Mouse (Mus musculus) forebrain, embryonic 14.5 days (tissue): Measurements from ENCODE around the gene Cfap97d2. TPM values are rescaled to one million over a fixed set of nuclear protein-coding genes. Genes with fewer than 3 reads are reported as not detected.
"Not testable (repeated sequence)": the region's sequence is repeated elsewhere in the genome, so short reads cannot be mapped to it uniquely, and the experiment has no call there.

Source experiments
- ATAC-seq: fragments of 200-750 bp; cut with Nextera tagmentation; 2 replicates; pipeline ENCODE4 v1.8.0; 2017; ENCODE audit warnings: mild to moderate bottlenecking, moderate library complexity
- DNase-seq: peaks from one replicate; pipeline ENCODE4 v3.0.0-alpha.2; 2015; ENCODE audit warnings: low spot score
- H3K27ac ChIP-seq: fragments of 300-500 bp; sonication (generic); 2 replicates; pipeline ENCODE4 v1.5.1; 2014; ENCODE audit warnings: low read depth, mild to moderate bottlenecking, control low read depth, low read length, moderate library complexity
- H3K27me3 ChIP-seq: fragments of 300-500 bp; sonication (generic); replicated peaks from 2 replicates; pipeline ENCODE4 v1.6.1; 2014; ENCODE audit warnings: low read length, control low read depth, mixed read lengths; ENCODE audit not compliant: control insufficient read depth, insufficient read depth
- H3K36me3 ChIP-seq: fragments of 300-500 bp; sonication (generic); 2 replicates; pipeline ENCODE4 v1.6.1; 2014; ENCODE audit warnings: low read length, control low read depth; ENCODE audit not compliant: control insufficient read depth, insufficient read depth
- H3K4me1 ChIP-seq: fragments of 300-500 bp; sonication (generic); 2 replicates; pipeline ENCODE4 v1.6.1; 2014; ENCODE audit warnings: antibody characterized with exemption, low read length, control low read depth; ENCODE audit not compliant: control insufficient read depth, insufficient read depth
- H3K4me2 ChIP-seq: fragments of 300-500 bp; sonication (generic); 2 replicates; pipeline ENCODE4 v1.6.1; 2014; ENCODE audit warnings: mild to moderate bottlenecking, control low read depth, low read length
- H3K4me3 ChIP-seq: fragments of 300-500 bp; sonication (generic); 2 replicates; pipeline ENCODE4 v1.5.1; 2014; ENCODE audit warnings: low read depth, low read length, control low read depth
- H3K9ac ChIP-seq: fragments of 300-500 bp; sonication (generic); 2 replicates; pipeline ENCODE4 v1.6.1; 2014; ENCODE audit warnings: mild to moderate bottlenecking, low read length, control low read depth, moderate library complexity
- H3K9me3 ChIP-seq: fragments of 300-500 bp; sonication (generic); replicated peaks from 2 replicates; pipeline ENCODE4 v1.6.1; 2016; ENCODE audit warnings: low read length, control low read depth, mixed read lengths; ENCODE audit not compliant: control insufficient read depth
- WGBS: fragments of 180-500 bp; shearing (Covaris S2); extraction: QIAGEN DNeasy Blood & Tissue Kit; methylation state at CpG from one replicate; pipeline ENCODE4 v1.1.7; 2014; 5-methylcytosine and 5-hydroxymethylcytosine counted together
- polyA plus RNA-seq: library from polyadenylated mRNA; unstranded; fragments of >200 nt; fragmentation: Nextera tagmentation; extraction: Ambion mirVana; gene quantifications from 2 replicates; pipeline ENCODE4 v1.2.1, GENCODE M21; 2014

The Cfap97d2 gene
- polyA plus RNA-seq, 1 experiment from 2014 or later = 1.1 TPM

GRCm38 (mm10) chr8:13704301-13704700 is 1.4 kb upstream of the Cfap97d2 start:
- no peaks in the 10 kb centered on the region for H3K27me3 ChIP-seq
- no peak overlapping the region for H3K27ac ChIP-seq
- H3K4me1 ChIP-seq = peaks cover 6% of the 10 kb centered on the region
- no peak overlapping the region for H3K4me3 ChIP-seq
- no peaks in the 10 kb centered on the region for H3K9me3 ChIP-seq
- no peaks in the 10 kb centered on the region for H3K36me3 ChIP-seq
- H3K9ac ChIP-seq = no peak overlapping the region
- no peak for DNase-seq
- H3K4me2 ChIP-seq = no peak overlapping the region
- ATAC-seq = no peak
- 95% methylated on average over 4 of the region's 4 CpGs for WGBS

GRCm38 (mm10) chr8:13706918-13707317 is 1.2 kb downstream of the Cfap97d2 start:
- Histone ChIP-seq H3K4me1 (peaks cover 6% of the 10 kb centered on the region), H3K4me3 (no peak overlapping the region), H3K9me3 (no peaks in the 10 kb centered on the region), H3K4me2 (no peak overlapping the region), H3K36me3 (no peaks in the 10 kb centered on the region), H3K27ac (no peak overlapping the region), H3K27me3 (no peaks in the 10 kb centered on the region), H3K9ac (no peak overlapping the region)
- DNase-seq = no peak
- 85% methylated on average over 5 of the region's 5 CpGs for WGBS
- ATAC-seq = no peak

- Histone ChIP-seq H3K36me3 (no peaks in the 10 kb centered on the region), H3K27me3 (no peaks in the 10 kb centered on the region), H3K27ac (no peak overlapping the region), H3K4me1 (peaks cover 6% of the 10 kb centered on the region), H3K4me3 (no peak overlapping the region), H3K4me2 (no peak overlapping the region), H3K9ac (no peak overlapping the region), H3K9me3 (no peaks in the 10 kb centered on the region)
- DNase-seq (no peak), ATAC-seq (no peak)
- 91% methylated on average over 5 of the region's 5 CpGs for WGBS
Measured at GRCm38 (mm10) chr8:13708514-13708913, 2.8 kb downstream of the Cfap97d2 start.

GRCm38 (mm10) chr8:13718980-13719379 is 13.3 kb downstream of the Cfap97d2 start:
- Histone ChIP-seq H3K4me3 (no peak overlapping the region), H3K4me1 (no peaks in the 10 kb centered on the region), H3K36me3 (no peaks in the 10 kb centered on the region), H3K4me2 (no peak overlapping the region), H3K9me3 (no peaks in the 10 kb centered on the region), H3K9ac (no peak overlapping the region), H3K27ac (no peak overlapping the region), H3K27me3 (no peaks in the 10 kb centered on the region)
- ATAC-seq (no peak), DNase-seq (no peak)
- 93% methylated on average over 8 of the region's 8 CpGs for WGBS

GRCm38 (mm10) chr8:13725722-13726121 is 20.0 kb downstream of the Cfap97d2 start:
- Histone ChIP-seq H3K4me3 (no peak overlapping the region), H3K4me2 (no peak overlapping the region), H3K9ac (no peak overlapping the region), H3K27ac (no peak overlapping the region), H3K27me3 (no peaks in the 10 kb centered on the region), H3K36me3 (no peaks in the 10 kb centered on the region), H3K4me1 (no peaks in the 10 kb centered on the region), H3K9me3 (no peaks in the 10 kb centered on the region)
- ATAC-seq (no peak), DNase-seq (peak; percentile 63)

GRCm38 (mm10) chr8:13727469-13728094 is 21.9 kb downstream of the Cfap97d2 start:
- H3K36me3 ChIP-seq = no peaks in the 10 kb centered on the region
- no peak overlapping the region for H3K4me2 ChIP-seq
- 50% methylated on average over 10 of the region's 10 CpGs for WGBS
- no peaks in the 10 kb centered on the region for H3K9me3 ChIP-seq
- H3K9ac ChIP-seq = no peak overlapping the region
- no peak for DNase-seq
- ATAC-seq = no peak
- no peak overlapping the region for H3K27ac ChIP-seq
- no peaks in the 10 kb centered on the region for H3K27me3 ChIP-seq
- H3K4me1 ChIP-seq = no peaks in the 10 kb centered on the region
- H3K4me3 ChIP-seq = no peak overlapping the region

GRCm38 (mm10) chr8:13740323-13740770 is 34.7 kb downstream of the Cfap97d2 start:
- Histone ChIP-seq H3K27ac (no peak overlapping the region), H3K9me3 (no peaks in the 10 kb centered on the region), H3K27me3 (no peaks in the 10 kb centered on the region), H3K9ac (no peak overlapping the region), H3K36me3 (no peaks in the 10 kb centered on the region), H3K4me2 (no peak overlapping the region), H3K4me1 (no peaks in the 10 kb centered on the region), H3K4me3 (no peak overlapping the region)
- ATAC-seq = no peak
- no peak for DNase-seq
- 46% methylated on average over 6 of the region's 6 CpGs for WGBS

GRCm38 (mm10) chr8:13740817-13741613 is 35.3 kb downstream of the Cfap97d2 start:
- ATAC-seq = no peak
- Histone ChIP-seq H3K27me3 (no peaks in the 10 kb centered on the region), H3K4me1 (no peaks in the 10 kb centered on the region), H3K27ac (no peak overlapping the region), H3K4me2 (no peak overlapping the region), H3K9me3 (no peaks in the 10 kb centered on the region), H3K36me3 (no peaks in the 10 kb centered on the region), H3K9ac (no peak overlapping the region), H3K4me3 (no peak overlapping the region)
- 87% methylated on average over 7 of the region's 7 CpGs for WGBS
- no peak for DNase-seq

- WGBS = 97% methylated on average over 5 of the region's 6 CpGs
- H3K27me3 ChIP-seq, ATAC-seq: not testable (repeated sequence)
Measured at GRCm38 (mm10) chr8:13746212-13746611, 40.5 kb downstream of the Cfap97d2 start.

More at GRCm38 (mm10) chr8:13746212-13746611, 40.5 kb downstream of the Cfap97d2 start:
- not testable (repeated sequence) for H3K36me3 ChIP-seq, H3K27ac ChIP-seq, H3K9ac ChIP-seq, H3K4me1 ChIP-seq, H3K4me2 ChIP-seq, H3K9me3 ChIP-seq, DNase-seq, H3K4me3 ChIP-seq
